Mouse (Mus musculus) myocyte (in vitro differentiated cells): ENCODE results near the gene Pcgf3.

ENCODE experiments used
- MAX ChIP-seq: IDR thresholded peaks from one replicate; pipeline ENCODE4 v1.6.1; 2011; ENCODE audit warnings: low read depth, mild to moderate bottlenecking, control low read depth
- MYOD1 ChIP-seq, 3 experiments: IDR thresholded peaks; one replicate each; pipeline ENCODE4 v1.6.1; 2011; ENCODE audit warnings: control low read depth in 2 of 3, low read depth in 2 of 3, mild to moderate bottlenecking in 2 of 3, moderate library complexity in 1 of 3; ENCODE audit not compliant: insufficient read length in 2 of 3, control insufficient read depth in 1 of 3
- MYOG ChIP-seq, 3 experiments: IDR thresholded peaks; one replicate each; pipeline ENCODE4 v1.6.1; 2011; ENCODE audit warnings: control low read depth in 2 of 3, low read depth in 2 of 3, mild to moderate bottlenecking in 2 of 3; ENCODE audit not compliant: insufficient read length in 2 of 3, control insufficient read depth in 1 of 3, insufficient read depth in 1 of 3
- POLR2A ChIP-seq: IDR thresholded peaks from one replicate; pipeline ENCODE4 v1.6.1; 2011; ENCODE audit warnings: low read depth, mild to moderate bottlenecking, control low read depth, moderate library complexity; ENCODE audit not compliant: insufficient read length
- POLR2AphosphoS2 ChIP-seq: IDR thresholded peaks from one replicate; pipeline ENCODE4 v1.6.1; 2011; ENCODE audit warnings: low read depth, control low read depth; ENCODE audit not compliant: insufficient read length
- SRF ChIP-seq: IDR thresholded peaks from one replicate; pipeline ENCODE4 v1.6.1; 2011; ENCODE audit warnings: low read depth; ENCODE audit not compliant: control insufficient read depth, insufficient read length
- TCF12 ChIP-seq: IDR thresholded peaks from one replicate; pipeline ENCODE4 v1.6.1; 2011; ENCODE audit warnings: mild to moderate bottlenecking, control low read depth; ENCODE audit not compliant: poor library complexity, insufficient read depth, severe bottlenecking

DNA sequence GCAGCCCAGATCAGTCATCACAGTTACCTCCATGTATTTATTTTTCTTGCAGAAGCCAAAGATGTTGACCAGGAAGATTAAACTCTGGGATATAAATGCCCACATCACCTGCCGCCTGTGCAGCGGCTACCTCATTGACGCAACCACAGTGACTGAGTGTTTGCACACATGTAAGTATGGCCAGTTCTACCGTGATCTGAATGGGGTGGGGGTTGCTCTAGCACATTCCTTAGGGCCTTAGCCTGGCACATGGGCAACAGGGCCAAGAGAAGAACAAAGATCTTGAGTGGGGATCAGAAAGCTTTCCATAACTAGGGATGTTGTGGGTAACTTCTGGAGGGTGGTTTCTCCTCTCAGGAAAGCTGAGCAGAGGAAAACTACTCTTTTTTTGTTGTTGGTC lies 12.7 kb downstream of the Pcgf3 start:
- TF ChIP-seq MYOG (IDR thresholded peaks at IDR 0.05; ENCODE audit: control insufficient read depth in 1 of 3, insufficient read depth in 1 of 3, insufficient read length in 2 of 3, low read depth in 2 of 3), result no peak
- no peak for TF ChIP-seq MYOD1 (IDR thresholded peaks at IDR 0.05; ENCODE audit: control insufficient read depth in 1 of 3, insufficient read length in 2 of 3, low read depth in 2 of 3)
- TF ChIP-seq POLR2A, result no peak
- TF ChIP-seq MAX, result no peak
- no peak for TF ChIP-seq TCF12
- no peak for TF ChIP-seq SRF
- TF ChIP-seq POLR2AphosphoS2, result no peak
